Mouse (Mus musculus): ENCODE data around the gene Sema4f. TPM values are rescaled to one million over a fixed set of nuclear protein-coding genes. Genes with fewer than 3 reads are reported as not detected.

Gene Sema4f
- polyA plus RNA-seq, 1 experiment, result 1.2 TPM

DNA sequence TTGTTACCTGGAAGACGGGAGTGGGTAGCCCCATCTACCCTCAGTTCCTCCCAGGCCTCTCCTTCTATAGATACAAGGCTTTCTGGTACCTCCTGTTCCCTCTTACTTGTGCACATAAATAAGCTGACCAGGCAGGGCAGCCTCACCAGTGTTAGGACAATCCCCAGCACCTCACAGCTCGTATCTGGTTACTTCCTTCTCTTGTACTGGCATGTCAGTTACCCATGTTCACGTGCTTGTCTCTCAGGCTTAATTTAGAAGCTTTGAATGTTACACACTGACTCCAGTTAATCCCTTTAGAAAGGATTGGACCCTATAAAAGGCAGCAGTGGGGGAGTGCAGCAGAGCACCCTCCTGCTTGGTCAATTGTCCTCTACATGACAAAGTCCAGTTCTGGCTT lies 42.3 kb downstream of the Sema4f start:
- no peaks in the 10 kb centered on the region for H3K4me1 ChIP-seq (ENCODE audit: control insufficient read depth, insufficient read depth, low read length)
- no peaks in the 10 kb centered on the region for H3K27me3 ChIP-seq (ENCODE audit: control insufficient read depth, insufficient read depth, low read length, poor library complexity, severe bottlenecking)
- H3K4me3 ChIP-seq (ENCODE audit: low read depth, low read length), result no peak overlapping the region
- TF ChIP-seq POLR2A (IDR thresholded peaks at IDR 0.05; ENCODE audit: insufficient read depth, low read length) (no peak), EP300 (IDR thresholded peaks at IDR 0.05; ENCODE audit: insufficient read depth, low read depth, low read length) (no peak), CTCF (IDR thresholded peaks at IDR 0.05; ENCODE audit: low read depth, low read length) (no peak)
- no peak overlapping the region for H3K27ac ChIP-seq (ENCODE audit: insufficient read depth, low read length)
- H3K36me3 ChIP-seq (ENCODE audit: control insufficient read depth, insufficient read depth, low read length, poor library complexity, severe bottlenecking), result no peaks in the 10 kb centered on the region
- no peak overlapping the region for H3K9ac ChIP-seq (ENCODE audit: low read depth, poor library complexity, severe bottlenecking)
- no peaks in the 10 kb centered on the region for H3K9me3 ChIP-seq (replicated peaks; ENCODE audit: control insufficient read depth, insufficient read depth, low read length, poor library complexity, severe bottlenecking)

- TF ChIP-seq POLR2A (IDR thresholded peaks at IDR 0.05; ENCODE audit: insufficient read depth, low read length) (no peak), CTCF (IDR thresholded peaks at IDR 0.05; ENCODE audit: low read depth, low read length) (no peak), EP300 (IDR thresholded peaks at IDR 0.05; ENCODE audit: insufficient read depth, low read depth, low read length) (no peak)
- H3K27me3 ChIP-seq (ENCODE audit: control insufficient read depth, insufficient read depth, low read length, poor library complexity, severe bottlenecking), result no peaks in the 10 kb centered on the region
- no peaks in the 10 kb centered on the region for H3K36me3 ChIP-seq (ENCODE audit: control insufficient read depth, insufficient read depth, low read length, poor library complexity, severe bottlenecking)
- H3K4me1 ChIP-seq (ENCODE audit: control insufficient read depth, insufficient read depth, low read length), result no peaks in the 10 kb centered on the region
- no peak overlapping the region for H3K27ac ChIP-seq (ENCODE audit: insufficient read depth, low read length)
- no peak overlapping the region for H3K4me3 ChIP-seq (ENCODE audit: low read depth, low read length)
- no peaks in the 10 kb centered on the region for H3K9me3 ChIP-seq (replicated peaks; ENCODE audit: control insufficient read depth, insufficient read depth, low read length, poor library complexity, severe bottlenecking)
- H3K9ac ChIP-seq (ENCODE audit: low read depth, poor library complexity, severe bottlenecking), result no peak overlapping the region
Observed at GRCm38 (mm10) chr6:82893415-82893814, 46.2 kb downstream of the Sema4f start.

- Histone ChIP-seq H3K27ac (ENCODE audit: insufficient read depth, low read length) (no peak overlapping the region), H3K4me1 (ENCODE audit: control insufficient read depth, insufficient read depth, low read length) (no peaks in the 10 kb centered on the region), H3K36me3 (ENCODE audit: control insufficient read depth, insufficient read depth, low read length, poor library complexity, severe bottlenecking) (no peaks in the 10 kb centered on the region), H3K9ac (ENCODE audit: low read depth, poor library complexity, severe bottlenecking) (no peak overlapping the region), H3K27me3 (ENCODE audit: control insufficient read depth, insufficient read depth, low read length, poor library complexity, severe bottlenecking) (no peaks in the 10 kb centered on the region), H3K9me3 (replicated peaks; ENCODE audit: control insufficient read depth, insufficient read depth, low read length, poor library complexity, severe bottlenecking) (no peaks in the 10 kb centered on the region), H3K4me3 (ENCODE audit: low read depth, low read length) (no peak overlapping the region)
- TF ChIP-seq POLR2A (IDR thresholded peaks at IDR 0.05; ENCODE audit: insufficient read depth, low read length) (no peak), CTCF (IDR thresholded peaks at IDR 0.05; ENCODE audit: low read depth, low read length) (peak; percentile 79)
Observed at GRCm38 (mm10) chr6:82892540-82892939, 47.0 kb downstream of the Sema4f start.

GRCm38 (mm10) chr6:82891488-82891887 lies 48.1 kb downstream of the Sema4f start:
- H3K4me1 ChIP-seq (ENCODE audit: control insufficient read depth, insufficient read depth, low read length), result peaks cover under 1% of the 10 kb centered on the region
- H3K27me3 ChIP-seq (ENCODE audit: control insufficient read depth, insufficient read depth, low read length, poor library complexity, severe bottlenecking), result no peaks in the 10 kb centered on the region
- TF ChIP-seq EP300 (IDR thresholded peaks at IDR 0.05; ENCODE audit: insufficient read depth, low read depth, low read length), result peak; percentile 67; the same call in 1 of the 2 replicates
- TF ChIP-seq CTCF (IDR thresholded peaks at IDR 0.05; ENCODE audit: low read depth, low read length), result no peak
- no peak for TF ChIP-seq POLR2A (IDR thresholded peaks at IDR 0.05; ENCODE audit: insufficient read depth, low read length)
- no peak overlapping the region for H3K9ac ChIP-seq (ENCODE audit: low read depth, poor library complexity, severe bottlenecking)
- H3K9me3 ChIP-seq (replicated peaks; ENCODE audit: control insufficient read depth, insufficient read depth, low read length, poor library complexity, severe bottlenecking), result no peaks in the 10 kb centered on the region
- H3K4me3 ChIP-seq (ENCODE audit: low read depth, low read length), result no peak overlapping the region
- no peak overlapping the region for H3K27ac ChIP-seq (ENCODE audit: insufficient read depth, low read length)
- H3K36me3 ChIP-seq (ENCODE audit: control insufficient read depth, insufficient read depth, low read length, poor library complexity, severe bottlenecking), result no peaks in the 10 kb centered on the region

DNA sequence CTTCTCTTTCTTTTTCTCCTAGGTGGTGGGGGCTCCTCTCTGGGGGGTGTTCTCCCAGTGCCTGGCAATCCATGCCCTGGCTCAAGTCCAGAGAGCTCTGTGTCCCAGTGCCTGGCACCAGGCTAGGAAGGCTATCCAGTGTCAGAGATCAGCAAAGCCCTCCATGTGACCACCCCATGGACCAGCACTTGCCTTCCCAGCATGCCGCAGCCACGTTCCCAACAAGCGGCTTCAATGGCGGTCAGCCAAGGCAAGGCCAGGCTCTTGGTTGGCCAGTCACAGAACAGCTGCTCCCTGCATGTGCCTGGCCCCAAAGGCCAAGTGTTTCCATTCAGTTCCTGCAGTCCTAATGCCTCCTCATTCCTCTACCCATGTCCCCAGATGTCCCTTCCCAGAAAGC lies 53.2 kb downstream of the Sema4f start:
- no peaks in the 10 kb centered on the region for H3K9me3 ChIP-seq (replicated peaks; ENCODE audit: control insufficient read depth, insufficient read depth, low read length, poor library complexity, severe bottlenecking)
- H3K9ac ChIP-seq (ENCODE audit: low read depth, poor library complexity, severe bottlenecking), result no peak overlapping the region
- H3K27me3 ChIP-seq (ENCODE audit: control insufficient read depth, insufficient read depth, low read length, poor library complexity, severe bottlenecking), result no peaks in the 10 kb centered on the region
- peaks cover 3% of the 10 kb centered on the region for H3K4me1 ChIP-seq (ENCODE audit: control insufficient read depth, insufficient read depth, low read length)
- no peak for TF ChIP-seq CTCF (IDR thresholded peaks at IDR 0.05; ENCODE audit: low read depth, low read length)
- TF ChIP-seq EP300 (IDR thresholded peaks at IDR 0.05; ENCODE audit: insufficient read depth, low read depth, low read length), result no peak
- no peak for TF ChIP-seq POLR2A (IDR thresholded peaks at IDR 0.05; ENCODE audit: insufficient read depth, low read length)
- no peaks in the 10 kb centered on the region for H3K36me3 ChIP-seq (ENCODE audit: control insufficient read depth, insufficient read depth, low read length, poor library complexity, severe bottlenecking)
- H3K27ac ChIP-seq (ENCODE audit: insufficient read depth, low read length), result no peak overlapping the region
- H3K4me3 ChIP-seq (ENCODE audit: low read depth, low read length), result no peak overlapping the region

DNA sequence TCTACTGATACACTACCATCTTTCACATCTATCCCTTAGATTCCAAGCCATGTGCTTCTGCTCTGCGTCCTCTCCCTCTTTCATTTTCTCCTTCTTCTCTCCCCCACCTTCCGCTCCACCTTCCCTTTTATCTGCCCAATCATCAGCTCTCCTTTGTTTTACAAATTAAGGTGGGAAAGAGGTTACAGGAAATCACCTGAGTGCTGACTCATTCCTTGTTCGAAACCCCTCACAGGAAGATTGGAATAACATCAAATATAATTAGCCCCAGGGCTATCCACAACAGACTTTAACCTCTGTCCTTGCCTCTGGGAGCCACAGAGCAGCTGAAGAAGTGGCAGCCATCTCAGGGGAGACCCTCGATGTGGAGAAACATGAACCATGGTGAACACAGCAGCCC lies 53.7 kb downstream of the Sema4f start:
- H3K27ac ChIP-seq (ENCODE audit: insufficient read depth, low read length), result no peak overlapping the region
- peaks cover 3% of the 10 kb centered on the region for H3K4me1 ChIP-seq (ENCODE audit: control insufficient read depth, insufficient read depth, low read length)
- H3K27me3 ChIP-seq (ENCODE audit: control insufficient read depth, insufficient read depth, low read length, poor library complexity, severe bottlenecking), result no peaks in the 10 kb centered on the region
- no peak for TF ChIP-seq POLR2A (IDR thresholded peaks at IDR 0.05; ENCODE audit: insufficient read depth, low read length)
- no peak for TF ChIP-seq CTCF (IDR thresholded peaks at IDR 0.05; ENCODE audit: low read depth, low read length)
- TF ChIP-seq EP300 (IDR thresholded peaks at IDR 0.05; ENCODE audit: insufficient read depth, low read depth, low read length), result no peak
- H3K4me3 ChIP-seq (ENCODE audit: low read depth, low read length), result no peak overlapping the region
- no peaks in the 10 kb centered on the region for H3K36me3 ChIP-seq (ENCODE audit: control insufficient read depth, insufficient read depth, low read length, poor library complexity, severe bottlenecking)
- H3K9ac ChIP-seq (ENCODE audit: low read depth, poor library complexity, severe bottlenecking), result no peak overlapping the region
- H3K9me3 ChIP-seq (replicated peaks; ENCODE audit: control insufficient read depth, insufficient read depth, low read length, poor library complexity, severe bottlenecking), result no peaks in the 10 kb centered on the region
